ENCODE assay signal across 25 mouse cellular contexts in the genomic region with DNA sequence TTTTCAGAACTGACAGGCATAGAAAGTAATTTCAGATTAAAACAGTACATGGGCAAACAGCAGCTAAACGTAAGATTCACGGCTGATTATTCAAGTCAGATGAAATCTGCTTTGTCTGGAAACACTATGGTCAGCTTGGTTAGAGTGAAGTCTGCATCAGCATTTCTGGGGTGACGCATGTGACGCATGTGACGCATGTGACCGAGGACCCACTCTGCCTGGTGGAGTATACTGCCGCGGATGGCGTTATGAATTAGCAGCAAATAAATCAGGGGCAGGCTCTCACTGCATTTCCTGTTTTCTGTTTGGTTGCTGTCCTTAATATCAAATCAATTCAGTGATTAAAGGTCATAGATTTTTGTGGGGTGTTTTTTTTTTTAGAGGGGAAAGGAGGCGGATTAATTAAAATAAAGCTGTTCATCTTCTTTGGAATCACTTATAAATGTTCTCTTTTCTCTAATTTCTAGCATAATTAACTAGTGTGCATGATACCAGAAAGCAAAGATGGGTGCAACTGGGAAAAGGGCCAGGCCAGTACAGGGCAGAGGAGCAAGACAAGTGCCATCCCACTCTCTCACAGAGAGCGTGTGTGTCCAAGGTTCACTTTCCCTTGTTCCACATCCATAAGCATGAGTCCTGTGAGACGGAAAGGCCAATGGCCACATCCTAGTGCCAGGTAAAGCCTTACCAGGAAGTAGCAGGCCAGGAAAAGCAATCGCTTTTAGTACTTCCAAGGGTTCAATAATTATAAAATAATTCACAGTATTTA.
A peak's percentile ranks its signal among the peaks of the same experiment; 100 is the strongest.
DNase-seq lines count a peak whose midpoint lies in the region; ATAC-seq and TF ChIP-seq lines count a peak whose summit lies in the region.
"Had no signal": no experiment of that assay in that cellular context is flagged by ENCODE, and none has a peak within 500 bp of the region (broad histone marks: within the 10 kb centered on the region; RNA-seq: fewer than 3 reads in every experiment).

No protein-coding gene starts in this region.

- H3K27ac ChIP-seq in kidney, embryonic 15.5 days, result no peak overlapping the region
- no peak overlapping the region for H3K27ac ChIP-seq in lung, postnatal 0 days (ENCODE audit: low read length)
- H3K27ac ChIP-seq: embryonic facial prominence, embryonic 10.5 days; embryonic facial prominence, embryonic 15.5 days; forebrain, embryonic 12.5 days; heart, embryonic 15.5 days; hindbrain, embryonic 12.5 days; liver, embryonic 12.5 days; midbrain, embryonic 12.5 days; neural tube, embryonic 12.5 days had no signal

- no peak for ATAC-seq in kidney, embryonic 15.5 days (replicated peaks; ENCODE audit: low FRiP score)
- no peak for ATAC-seq in lung, postnatal 0 days
- ATAC-seq: forebrain, postnatal 0 days; liver, embryonic 12.5 days; liver, postnatal 0 days had no signal

- H3K9me3 ChIP-seq in kidney, embryonic 15.5 days (replicated peaks), result no peaks in the 10 kb centered on the region
- no peaks in the 10 kb centered on the region for H3K9me3 ChIP-seq in lung, postnatal 0 days (ENCODE audit: low read length)
- H3K9me3 ChIP-seq: embryonic facial prominence, embryonic 10.5 days; embryonic facial prominence, embryonic 15.5 days; forebrain, embryonic 12.5 days; heart, embryonic 15.5 days; hindbrain, embryonic 12.5 days; liver, embryonic 12.5 days; megakaryocyte, embryonic 14.5 days; midbrain, embryonic 12.5 days; neural tube, embryonic 12.5 days had no signal

- H3K27me3 ChIP-seq in kidney, embryonic 15.5 days, result no peaks in the 10 kb centered on the region
- no peaks in the 10 kb centered on the region for H3K27me3 ChIP-seq in lung, postnatal 0 days (replicated peaks; ENCODE audit: insufficient read depth, low read length)
- H3K27me3 ChIP-seq: embryonic facial prominence, embryonic 15.5 days; forebrain, embryonic 12.5 days; heart, embryonic 15.5 days; hindbrain, embryonic 12.5 days; liver, embryonic 12.5 days; megakaryocyte, embryonic 14.5 days; midbrain, embryonic 12.5 days; neural tube, embryonic 12.5 days had no signal

- H3K4me1 ChIP-seq in kidney, embryonic 15.5 days, result 0 out of 2 replicates have a peak, but pooled peaks cover 4% of the 10 kb centered on the region
- no peaks in the 10 kb centered on the region for H3K4me1 ChIP-seq in lung, postnatal 0 days (ENCODE audit: insufficient read depth, low read depth, low read length)
- H3K4me1 ChIP-seq: embryonic facial prominence, embryonic 15.5 days; forebrain, embryonic 12.5 days; heart, embryonic 15.5 days; liver, embryonic 12.5 days; midbrain, embryonic 12.5 days; neural tube, embryonic 12.5 days had no signal

- TF ChIP-seq CTCF in lung, postnatal 0 days (IDR thresholded peaks at IDR 0.05), result no peak

- peak; percentile 46 for DNase-seq in kidney, adult 18-20 months
- peak; percentile 69 for DNase-seq in kidney, adult 9 months
- peak; percentile 61 for DNase-seq in kidney, postnatal 14 days
- no peak for DNase-seq in lung, postnatal 0 days (ENCODE audit: low spot score)
- DNase-seq in spleen, postnatal 4 days (ENCODE audit: low spot score in 2 of 2), result no peak
- DNase-seq: adrenal gland, postnatal 25 days; B cell, adult 2 months; cerebellum, adult 8-10 months; cerebellum, postnatal 25 days; forebrain, postnatal 0 days; gastrocnemius, postnatal 10 days; left cerebral cortex, postnatal 4 days; liver, postnatal 0 days; lung, postnatal 4 days had no signal

- no peak overlapping the region for H3K9ac ChIP-seq in kidney, embryonic 15.5 days
- H3K9ac ChIP-seq in lung, postnatal 0 days (replicated peaks; ENCODE audit: low read depth), result no peak overlapping the region
- H3K9ac ChIP-seq: embryonic facial prominence, embryonic 15.5 days; forebrain, embryonic 12.5 days; forebrain, postnatal 0 days; heart, embryonic 15.5 days; hindbrain, embryonic 12.5 days; liver, embryonic 12.5 days; liver, postnatal 0 days; midbrain, embryonic 12.5 days; neural tube, embryonic 12.5 days had no signal

- H3K4me3 ChIP-seq in kidney, embryonic 15.5 days (replicated peaks), result no peak overlapping the region
- no peak overlapping the region for H3K4me3 ChIP-seq in lung, postnatal 0 days (ENCODE audit: low read depth, low read length)
- H3K4me3 ChIP-seq: embryonic facial prominence, embryonic 10.5 days; embryonic facial prominence, embryonic 15.5 days; forebrain, embryonic 12.5 days; heart, embryonic 15.5 days; hindbrain, embryonic 12.5 days; liver, embryonic 12.5 days; megakaryocyte, embryonic 14.5 days; midbrain, embryonic 12.5 days; myocyte; neural tube, embryonic 12.5 days had no signal

- H3K4me2 ChIP-seq in kidney, embryonic 15.5 days, result no peak overlapping the region
- no peak overlapping the region for H3K4me2 ChIP-seq in lung, postnatal 0 days (replicated peaks; ENCODE audit: low read depth, low read length)
- H3K4me2 ChIP-seq: embryonic facial prominence, embryonic 15.5 days; forebrain, embryonic 12.5 days; heart, embryonic 15.5 days; hindbrain, embryonic 12.5 days; liver, embryonic 12.5 days; midbrain, embryonic 12.5 days; neural tube, embryonic 12.5 days had no signal

- H3K36me3 ChIP-seq in kidney, embryonic 15.5 days, result peaks cover 17% of the 10 kb centered on the region
- H3K36me3 ChIP-seq in lung, postnatal 0 days (ENCODE audit: insufficient read depth, low read length), result no peaks in the 10 kb centered on the region
- H3K36me3 ChIP-seq: heart, embryonic 15.5 days; liver, embryonic 12.5 days had no signal

- WGBS in kidney, embryonic 15.5 days, result 87% methylated on average over 13 of the region's 13 CpGs
- 84% methylated on average over 13 of the region's 13 CpGs for WGBS in lung, postnatal 0 days

- TF ChIP-seq EP300 in lung, postnatal 0 days (IDR thresholded peaks at IDR 0.05), result no peak

Comparison
In these comparisons a context has a peak if more than half of its experiments do, and no peak if none do; other contexts are left out.
1. DNase-seq: peak in kidney, adult 18-20 months (single experiment), kidney, adult 9 months (single experiment) and kidney, postnatal 14 days (single experiment); none in lung, postnatal 0 days (single experiment) and spleen, postnatal 4 days (0 of 2).